Mouse (Mus musculus) adrenal gland, postnatal 14 days (tissue): Measurements from ENCODE around the gene Trak1. TPM values are rescaled to one million over a fixed set of nuclear protein-coding genes. Genes with fewer than 3 reads are reported as not detected.
A peak's percentile ranks its signal among the peaks of the same experiment; 100 is the strongest.

Experiments used
- DNase-seq: peaks from one replicate; pipeline ENCODE4 v3.0.0; 2021; ENCODE audit warnings: mixed read lengths
- total RNA-seq: library from RNA; stranded (reverse); gene quantifications from 2 replicates; pipeline ENCODE4 v1.2.3, GENCODE M21; 2021

Trak1 gene
- total RNA-seq, 1 experiment from 2014 or later, result 84.0 TPM

DNA sequence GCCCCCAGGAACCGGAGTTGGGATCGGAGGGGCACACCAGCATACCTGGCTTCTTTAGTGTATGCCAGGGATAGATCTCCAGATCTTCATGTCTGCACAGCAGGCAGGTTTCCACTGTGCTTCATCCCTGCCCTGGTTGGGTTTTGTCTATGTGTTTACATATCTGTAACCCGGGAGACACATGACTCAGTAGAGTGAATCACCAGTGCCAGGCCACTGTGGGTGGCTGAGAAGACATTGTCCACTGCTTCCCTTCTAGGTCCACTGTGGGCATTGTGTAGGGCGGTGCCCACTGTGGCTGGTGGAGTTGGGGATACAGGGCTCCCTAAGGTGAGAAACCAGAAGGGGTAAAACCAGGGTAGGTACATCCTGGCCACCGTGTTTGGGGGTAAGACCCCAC is 98.5 kb downstream of the Trak1 start:
- DNase-seq, result peak; percentile 57

DNA sequence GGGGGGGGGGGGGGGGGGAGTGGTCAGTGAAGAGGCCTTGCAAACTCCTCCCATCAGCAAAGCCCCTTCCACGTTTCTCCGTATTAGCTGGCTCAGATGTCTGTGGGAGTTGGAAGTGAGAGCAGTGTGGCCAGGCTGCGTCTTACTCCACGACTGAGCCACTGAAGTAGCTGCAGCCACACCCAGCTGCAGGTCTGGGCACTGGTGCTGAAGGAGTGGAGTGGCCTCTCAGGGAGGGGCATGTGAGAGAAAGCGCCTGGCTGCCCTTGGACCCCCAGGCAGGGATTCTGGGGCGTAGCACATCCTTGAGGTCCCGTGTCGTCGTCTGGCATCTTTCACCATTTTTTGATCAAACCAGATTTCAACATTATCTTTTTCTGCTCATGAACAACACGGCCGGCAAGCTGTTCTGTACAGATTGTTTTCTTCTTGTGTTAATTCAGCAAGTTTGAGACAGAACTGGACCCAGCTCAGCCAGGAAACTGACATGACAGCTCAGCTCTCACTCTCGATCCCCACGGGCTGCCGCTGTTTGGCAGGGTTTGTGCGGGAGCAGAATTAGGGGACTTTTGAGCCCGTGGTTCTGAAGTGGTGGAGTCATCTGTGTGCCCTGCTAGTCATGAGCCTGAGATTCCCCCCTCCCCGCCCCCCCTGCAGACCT is 100.9 kb downstream of the Trak1 start:
- no peak for DNase-seq

- DNase-seq, result no peak
These were observed 101.5 kb downstream of the Trak1 start for GRCm38 (mm10) chr9:121398761-121399160.

- DNase-seq, result no peak
These were observed 103.3 kb downstream of the Trak1 start for GRCm38 (mm10) chr9:121400608-121401007.

- peak; percentile 83 for DNase-seq
These were observed 105.9 kb downstream of the Trak1 start for GRCm38 (mm10) chr9:121403157-121403671.

DNA sequence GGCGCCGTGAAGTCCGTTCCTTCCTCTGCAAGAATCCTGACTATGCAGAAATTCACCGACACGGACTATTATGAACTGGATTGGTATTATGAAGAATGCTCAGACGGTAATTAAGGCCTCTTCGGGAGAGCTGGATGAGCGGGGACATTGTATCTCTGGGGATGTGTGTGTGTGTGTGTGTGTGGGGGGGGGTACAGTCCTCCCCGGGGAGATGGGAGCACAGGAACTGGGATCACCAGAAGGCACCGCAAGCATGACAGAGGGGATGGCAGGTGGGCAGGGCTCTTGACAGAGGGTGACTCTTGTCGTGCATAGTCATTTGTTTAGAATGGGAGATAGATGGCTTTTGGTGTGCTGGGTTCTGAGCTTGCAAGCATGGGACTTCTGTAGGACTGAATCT is 106.4 kb downstream of the Trak1 start:
- DNase-seq, result no peak

DNA sequence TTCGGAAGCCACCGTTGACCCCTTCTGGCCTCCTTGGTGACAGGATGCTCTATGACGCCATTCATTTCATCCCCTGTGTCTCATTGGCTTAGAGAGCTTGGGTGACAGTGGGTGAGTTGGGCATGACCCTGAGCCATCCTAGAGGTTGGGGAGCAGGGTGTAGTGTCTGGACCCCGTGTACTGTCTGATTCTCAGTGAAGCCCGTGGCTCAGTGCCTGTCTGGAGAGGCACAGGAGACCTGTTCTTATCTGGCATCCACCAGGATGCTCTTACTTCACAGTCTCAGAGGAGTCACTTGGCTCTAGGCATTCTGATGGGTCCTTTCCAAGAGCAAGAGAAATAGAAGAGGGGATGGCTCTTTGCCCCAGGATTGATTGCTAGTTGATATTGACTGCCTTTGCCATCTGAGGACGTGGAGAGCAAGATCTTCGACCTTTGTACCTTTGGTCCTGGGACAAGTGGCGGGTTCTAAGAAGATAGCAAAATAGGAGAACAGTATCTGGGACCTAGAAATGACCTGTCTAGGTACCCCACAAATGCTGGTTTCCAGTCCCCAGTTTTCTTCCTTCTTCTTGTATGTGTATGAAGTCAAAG is 107.9 kb downstream of the Trak1 start:
- peak; percentile 47 for DNase-seq

GRCm38 (mm10) chr9:121405792-121406191 is 108.5 kb downstream of the Trak1 start:
- DNase-seq, result no peak

DNA sequence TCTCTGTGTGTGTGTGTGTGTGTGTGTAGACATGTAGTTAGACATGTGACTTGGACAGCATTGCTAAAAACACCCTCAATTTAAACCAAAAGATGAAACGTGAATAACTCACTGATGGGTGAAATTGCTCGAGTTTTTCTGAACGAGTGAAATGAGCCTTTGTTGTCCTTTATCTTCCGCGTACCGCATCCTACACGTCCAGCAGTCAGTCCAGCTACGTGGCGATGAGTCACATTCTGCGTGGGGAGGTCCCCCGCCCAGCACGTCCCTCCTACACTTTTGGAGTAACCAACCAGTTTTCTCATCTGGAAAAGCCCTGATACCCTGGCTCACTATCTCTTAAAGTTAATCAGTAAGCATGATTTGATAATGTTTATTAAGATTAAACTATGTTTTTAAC is 116.9 kb downstream of the Trak1 start:
- DNase-seq, result no peak

DNA sequence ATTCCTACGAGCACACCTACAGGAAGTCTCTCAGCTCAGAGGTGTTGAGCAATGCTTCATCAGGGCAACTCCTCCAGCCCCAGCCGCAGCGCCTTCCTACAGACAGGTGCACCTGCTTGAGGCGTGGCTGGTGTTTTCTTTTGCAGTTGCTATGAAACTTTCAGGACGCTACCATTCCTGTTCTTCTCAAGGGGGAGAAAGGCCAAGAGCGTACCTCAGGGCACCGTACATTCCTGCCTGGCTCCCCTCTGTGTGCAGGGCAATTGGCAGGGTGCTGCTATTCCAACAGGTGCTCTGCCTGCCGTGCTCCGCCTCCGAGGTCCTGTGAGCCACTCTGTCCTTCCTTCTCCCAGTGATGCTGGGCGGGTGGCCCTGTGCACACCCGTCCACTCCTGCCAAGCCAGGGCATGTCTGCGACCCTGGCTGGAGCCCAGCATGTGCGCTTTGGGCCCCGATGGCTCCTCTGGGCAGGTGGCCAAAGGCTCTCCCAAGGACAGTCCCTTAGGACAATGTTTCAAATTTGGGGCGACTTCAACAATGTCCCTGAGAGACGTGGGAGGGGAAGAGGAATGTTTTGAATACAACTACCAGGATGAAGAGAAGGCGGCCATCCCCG is 118.4 kb downstream of the Trak1 start:
- DNase-seq, result peak; percentile 93

GRCm38 (mm10) chr9:121416460-121416859 is 119.2 kb downstream of the Trak1 start:
- DNase-seq, result no peak

DNA sequence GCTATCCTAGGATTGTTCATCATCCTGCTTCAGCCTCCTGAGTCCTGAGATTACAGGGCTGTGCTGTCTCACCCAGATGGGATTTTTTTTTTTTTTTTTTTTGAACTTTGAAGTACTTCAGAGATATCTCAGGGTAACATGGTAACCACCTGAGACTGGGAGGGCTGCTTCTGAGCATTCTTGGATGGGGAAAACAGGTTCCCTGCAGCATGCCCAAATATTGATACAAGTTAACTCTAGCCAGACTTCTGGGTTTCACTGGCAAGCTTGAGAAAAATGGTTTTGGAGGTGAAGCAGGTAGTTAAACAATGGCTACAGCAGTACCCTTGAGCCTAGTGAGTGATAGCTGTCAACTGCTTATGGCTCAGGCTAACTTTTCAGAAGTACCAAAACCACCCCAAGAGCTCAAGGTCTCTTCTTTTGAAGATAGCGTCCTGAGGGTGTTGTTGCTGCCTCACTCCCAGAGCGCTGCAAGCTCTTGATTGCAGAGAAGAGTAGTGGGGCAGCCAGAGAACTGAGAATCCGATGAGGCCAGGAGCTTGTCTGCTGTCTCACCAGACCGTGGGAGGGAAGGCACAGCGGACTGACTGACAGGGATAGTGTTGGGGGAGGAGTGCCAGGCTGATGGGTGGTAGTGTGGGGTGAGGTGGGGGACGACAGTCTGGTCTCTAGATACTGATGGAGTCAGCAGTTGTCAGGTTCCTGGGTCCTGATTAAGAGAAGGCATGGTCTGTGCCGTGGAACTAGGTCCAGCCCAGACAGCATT is 119.8 kb downstream of the Trak1 start:
- peak; percentile 27 for DNase-seq

DNA sequence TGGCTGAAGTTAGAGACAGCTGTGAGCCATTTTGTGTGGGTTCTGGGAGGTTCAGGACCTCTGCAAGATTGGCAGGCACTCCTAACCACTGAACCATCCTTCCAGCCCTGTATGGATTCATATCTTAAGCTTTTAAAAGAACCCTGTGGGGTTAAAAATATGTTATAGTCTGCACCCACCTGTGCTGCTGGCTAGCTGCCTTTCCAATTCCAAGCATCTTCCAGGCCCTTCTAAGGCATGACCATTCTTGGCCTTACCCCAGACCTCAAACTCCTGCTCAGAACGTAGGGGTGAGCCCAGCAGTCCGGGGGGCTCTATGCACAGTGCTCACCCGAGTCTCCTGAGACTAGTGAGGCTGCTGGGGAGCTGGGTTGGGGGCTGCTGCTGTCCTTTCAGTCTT is 121.7 kb downstream of the Trak1 start:
- no peak for DNase-seq

DNA sequence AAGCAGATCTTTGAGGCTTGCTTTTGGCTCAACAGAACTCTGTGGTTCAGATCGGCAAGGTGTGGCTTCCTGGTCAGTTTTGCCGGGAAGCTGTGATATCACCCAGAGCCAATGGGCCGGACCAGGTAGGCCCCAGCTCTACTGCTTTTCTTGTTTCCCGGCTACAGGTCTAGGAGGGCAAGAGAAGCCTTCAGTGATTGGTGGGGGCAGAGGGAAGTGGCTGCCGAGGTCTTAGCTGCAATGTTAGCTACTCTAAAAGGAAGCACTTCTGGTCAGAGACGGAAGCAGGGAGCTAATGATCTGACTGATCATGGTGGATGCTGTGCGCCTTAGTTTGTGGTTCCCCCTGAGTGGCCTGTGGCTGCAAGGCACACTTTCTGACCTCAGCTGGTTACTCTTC is 122.3 kb downstream of the Trak1 start:
- no peak for DNase-seq

GRCm38 (mm10) chr9:121420817-121421216 is 123.5 kb downstream of the Trak1 start:
- DNase-seq, result no peak

DNA sequence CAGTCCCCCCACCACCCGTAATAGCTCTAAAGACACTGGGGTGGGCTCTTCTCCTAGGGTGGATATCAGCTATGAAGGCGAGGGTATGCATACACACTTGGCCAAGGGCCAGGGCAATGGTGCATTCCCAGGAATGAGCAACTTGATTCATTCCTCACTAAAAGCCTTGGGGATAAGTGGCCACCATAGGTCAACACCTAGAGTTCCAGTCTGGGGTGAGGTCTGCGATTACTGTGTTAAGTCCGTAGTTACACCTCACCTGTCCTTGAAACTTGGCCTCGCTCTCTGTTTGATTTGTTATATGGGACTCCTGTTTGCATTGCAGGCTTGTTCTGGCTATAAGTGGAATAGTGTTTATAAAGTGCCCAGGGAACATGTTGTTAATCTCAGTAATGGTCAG is 125.1 kb downstream of the Trak1 start:
- DNase-seq, result peak; percentile 34

- DNase-seq, result no peak
These were observed 126.3 kb downstream of the Trak1 start for GRCm38 (mm10) chr9:121423621-121424020.

- DNase-seq, result no peak
These were observed 127.2 kb downstream of the Trak1 start for GRCm38 (mm10) chr9:121424281-121425164.

DNA sequence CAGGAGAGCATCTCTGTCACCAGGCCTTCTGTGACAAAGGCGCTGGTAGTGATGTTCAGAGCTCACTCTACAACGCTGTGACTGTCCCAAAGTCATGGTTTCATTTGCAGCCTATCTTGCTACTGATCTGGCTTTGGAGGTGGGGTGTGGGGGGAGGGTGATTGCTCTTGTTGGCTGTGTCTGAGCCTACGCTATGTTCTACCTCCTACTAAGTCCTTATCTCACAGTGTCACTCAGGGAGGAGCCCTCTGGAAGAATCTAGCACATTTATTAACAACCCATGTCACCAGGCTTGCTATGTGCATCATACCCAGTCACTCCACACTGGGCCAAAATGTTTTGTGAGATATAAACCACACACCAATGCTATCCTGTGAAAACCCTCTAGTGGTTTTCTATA is 129.1 kb downstream of the Trak1 start:
- DNase-seq, result no peak

DNA sequence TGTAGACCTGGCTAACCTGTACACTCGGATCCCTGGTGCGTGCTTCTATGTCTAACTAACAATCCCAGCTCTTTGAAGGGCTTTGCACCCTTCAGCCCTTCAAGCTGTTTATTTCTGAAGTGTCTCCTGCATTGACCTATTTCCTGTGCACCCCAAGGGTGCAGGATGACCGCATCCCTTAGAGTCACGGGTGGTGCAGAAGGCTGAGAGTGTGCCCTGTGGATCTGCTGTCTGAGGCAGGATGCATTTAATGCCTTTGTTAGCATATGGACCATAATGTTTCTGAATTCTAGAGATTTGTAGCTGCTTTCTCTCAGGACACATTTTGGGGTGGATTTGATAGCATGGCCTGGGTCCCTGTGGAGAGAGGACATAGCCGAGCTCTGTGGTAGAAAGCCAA is 129.6 kb downstream of the Trak1 start:
- DNase-seq, result no peak

DNA sequence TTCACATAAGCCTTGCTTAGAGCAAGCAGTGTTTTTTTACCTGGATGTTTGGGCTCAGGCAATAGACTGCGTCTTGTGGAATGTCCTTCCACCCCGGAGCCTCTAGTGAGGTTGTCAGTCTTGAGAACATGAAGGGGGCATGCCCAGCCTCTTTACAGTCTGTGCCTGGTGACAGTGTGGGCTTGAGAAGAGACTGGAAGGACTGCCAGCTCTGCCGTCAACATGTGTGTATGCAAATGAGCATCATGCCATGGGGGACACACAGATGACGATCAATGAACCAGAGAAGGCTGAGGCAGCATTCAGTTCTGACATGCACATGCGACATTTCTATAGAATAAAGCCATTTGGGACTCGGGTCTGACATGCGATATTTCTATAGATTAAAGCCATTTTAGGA is 132.3 kb downstream of the Trak1 start:
- no peak for DNase-seq

GRCm38 (mm10) chr9:121430379-121430778 is 133.1 kb downstream of the Trak1 start:
- DNase-seq, result no peak
